Mouse (Mus musculus) lung, postnatal 10 days (tissue): ENCODE results near the gene Lap3.

Experiments used
- DNase-seq: peaks from one replicate; pipeline ENCODE4 v3.0.0; 2021

Lap3 gene

GRCm38 (mm10) chr5:45496479-45496878 is 3.3 kb downstream of the Lap3 start:
- no peak for DNase-seq

- DNase-seq: no peak
Measured at GRCm38 (mm10) chr5:45496930-45497550, 3.9 kb downstream of the Lap3 start.

- DNase-seq: no peak
Measured at GRCm38 (mm10) chr5:45497564-45497963, 4.4 kb downstream of the Lap3 start.

DNA sequence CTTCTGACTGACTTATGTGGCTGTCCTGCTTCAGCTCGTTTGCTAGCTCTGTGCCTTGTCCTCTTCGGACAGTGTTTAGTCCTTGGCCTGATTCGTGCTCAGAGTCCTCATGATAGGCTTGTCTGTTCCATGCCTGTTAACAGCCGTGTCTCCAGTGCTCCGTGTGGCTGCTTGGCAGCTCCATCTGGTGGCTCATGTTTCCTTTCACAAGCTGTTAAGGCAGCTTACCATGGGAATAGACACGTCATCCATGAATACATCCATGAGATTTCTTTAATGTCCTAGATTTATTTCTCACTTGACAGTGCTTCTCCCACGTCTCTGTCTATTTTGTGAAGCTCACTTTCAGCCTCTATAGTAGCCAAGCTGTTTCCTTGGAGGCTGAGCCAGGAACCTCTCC is 16.9 kb downstream of the Lap3 start:
- DNase-seq: no peak

DNA sequence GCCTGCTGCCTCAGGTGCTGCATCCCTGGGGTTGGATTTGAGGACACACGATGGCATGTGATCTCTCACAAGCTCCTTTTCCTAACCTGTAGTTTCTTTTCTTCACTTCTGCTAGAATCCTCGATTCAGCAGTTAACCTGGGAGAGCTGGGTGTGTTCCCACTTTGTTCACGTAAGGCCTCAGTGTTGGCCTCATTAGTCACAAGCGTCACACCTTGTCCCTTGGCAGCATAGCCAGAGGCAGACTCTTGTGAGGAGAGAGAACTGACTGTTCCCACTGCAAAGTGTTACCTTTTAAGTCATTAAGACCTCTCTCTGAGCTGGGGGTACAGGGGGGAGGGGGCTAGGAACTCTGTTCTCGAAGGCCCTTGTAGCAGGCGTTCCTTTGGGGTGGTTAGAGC is 19.7 kb downstream of the Lap3 start:
- DNase-seq: no peak

DNA sequence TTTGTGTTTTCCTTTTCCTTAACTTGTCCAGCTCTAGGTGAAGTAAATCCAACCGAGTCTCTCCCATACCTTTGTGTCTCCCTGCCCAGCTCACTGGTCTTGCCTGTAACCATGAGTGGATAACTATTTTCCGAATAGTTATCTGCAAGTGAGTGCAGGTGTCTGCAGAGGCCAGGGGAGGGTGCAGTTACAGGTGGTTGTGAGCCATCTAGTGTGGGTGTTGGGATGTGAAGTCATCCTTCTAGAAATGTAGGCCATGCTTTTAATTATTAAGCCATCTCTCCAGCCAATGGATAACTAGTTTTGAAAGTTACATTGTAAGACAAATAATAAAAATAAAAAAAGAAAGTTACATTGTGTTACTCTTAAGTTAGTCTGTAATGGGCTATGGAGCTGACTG is 20.3 kb downstream of the Lap3 start:
- no peak for DNase-seq

DNA sequence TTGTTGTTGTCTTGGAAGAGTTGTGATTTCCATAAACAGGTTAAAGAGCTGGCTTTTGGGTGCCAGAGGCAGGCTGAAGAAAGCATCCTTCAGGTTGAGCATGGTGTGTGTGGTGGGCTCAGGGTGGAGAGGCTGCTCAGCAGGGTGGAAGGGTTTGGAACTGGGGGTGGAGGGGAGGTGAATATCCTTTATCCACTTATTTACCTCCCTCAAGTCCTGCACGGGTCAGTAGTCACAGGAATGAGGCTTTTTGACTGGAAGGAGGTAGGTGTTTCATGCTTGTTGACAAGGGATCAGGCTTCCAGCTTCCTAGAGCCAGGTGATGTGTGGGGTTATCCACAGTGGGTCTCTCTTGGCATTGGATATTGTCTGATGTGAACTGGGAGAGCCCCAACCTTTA is 21.4 kb downstream of the Lap3 start:
- no peak for DNase-seq

GRCm38 (mm10) chr5:45515151-45515743 is 22.1 kb downstream of the Lap3 start:
- DNase-seq: no peak

DNA sequence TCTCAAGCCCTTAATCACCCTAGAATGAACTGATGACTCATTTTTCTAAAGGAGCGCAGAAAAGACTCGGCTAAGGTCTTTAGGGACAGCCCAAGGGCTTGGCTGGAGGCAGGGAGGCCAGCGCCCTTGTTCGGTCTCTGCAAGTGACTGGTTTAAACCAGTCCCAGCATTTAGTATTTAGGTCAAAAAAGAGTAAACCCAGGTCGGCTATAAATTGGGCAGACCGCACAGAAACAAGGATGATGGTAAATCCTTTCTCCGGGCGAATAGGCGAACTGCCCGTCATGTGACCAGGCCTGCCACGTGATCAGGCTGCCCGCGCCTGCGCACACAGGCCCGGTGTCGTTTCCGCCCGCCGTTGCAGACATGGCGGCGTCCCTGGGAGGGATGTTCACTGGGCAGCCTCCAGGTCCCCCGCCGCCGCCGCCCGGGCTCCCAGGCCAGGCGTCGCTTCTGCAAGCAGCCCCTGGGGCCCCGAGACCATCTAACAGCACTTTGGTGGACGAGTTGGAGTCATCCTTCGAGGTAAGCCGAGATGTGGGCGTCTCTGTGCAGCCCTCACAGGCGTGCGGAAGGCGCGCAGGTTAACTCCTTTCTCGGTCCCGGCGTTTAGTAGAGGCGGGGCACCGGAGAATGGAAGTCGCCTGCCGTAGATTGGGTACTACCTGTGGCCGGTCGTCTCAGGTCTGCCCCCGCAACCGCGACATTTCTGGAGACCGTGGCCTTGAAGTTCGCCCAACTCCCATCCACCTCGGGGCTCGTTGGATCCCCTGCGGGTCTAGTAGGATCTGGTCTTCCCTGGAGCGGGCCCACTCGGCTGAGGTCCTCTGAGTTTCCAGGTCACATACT is 27.0 kb downstream of the Lap3 start, which contains the start of gene Med28:
Gene Med28, plus strand, starts transcription at position 270 of the 849 bp plus-strand sequence.
- DNase-seq: peak; percentile 96

- DNase-seq: no peak
Measured at GRCm38 (mm10) chr5:45520809-45521110, 27.6 kb downstream of the Lap3 start.

DNA sequence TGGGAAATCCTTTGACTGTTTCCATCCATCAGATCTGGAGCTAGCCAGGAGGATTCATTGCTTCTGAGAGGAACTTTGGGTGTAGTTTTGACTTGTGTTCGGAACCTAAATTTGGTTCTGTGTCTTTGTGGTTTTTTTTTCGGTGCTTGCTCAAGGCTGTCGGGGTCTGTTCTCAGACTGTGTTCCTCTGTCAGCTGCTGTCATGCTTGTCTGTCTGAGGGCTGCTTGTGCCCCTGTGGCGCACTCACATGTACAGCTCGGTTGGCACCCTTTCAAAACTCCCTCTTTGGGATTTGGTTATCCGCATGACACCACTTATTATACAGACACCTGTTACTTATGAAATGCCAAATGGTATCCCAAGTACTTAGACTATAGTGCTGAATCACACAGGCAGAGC is 28.4 kb downstream of the Lap3 start:
- no peak for DNase-seq

DNA sequence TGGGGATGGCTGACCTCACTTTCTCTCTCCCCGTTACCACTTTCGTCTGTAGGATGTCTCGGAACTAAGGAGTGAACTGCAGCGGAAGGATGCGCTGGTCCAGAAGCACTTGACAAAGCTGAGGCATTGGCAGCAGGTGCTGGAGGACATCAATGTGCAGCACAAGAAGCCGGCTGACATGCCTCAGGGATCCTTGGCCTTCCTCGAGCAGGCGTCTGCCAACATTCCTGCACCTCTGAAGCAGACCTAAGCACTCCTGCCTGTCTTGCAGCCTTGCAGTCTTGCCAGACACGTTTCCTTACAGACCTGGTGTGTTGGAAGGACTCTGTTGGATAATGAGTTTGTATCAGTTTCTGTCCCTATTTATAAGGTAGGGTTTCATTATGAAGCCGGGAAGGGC is 31.9 kb downstream of the Lap3 start:
- DNase-seq: no peak

- no peak for DNase-seq
Measured at GRCm38 (mm10) chr5:45526338-45526737, 33.2 kb downstream of the Lap3 start.

GRCm38 (mm10) chr5:45529696-45530095 is 36.5 kb downstream of the Lap3 start:
- DNase-seq: peak; percentile 20

DNA sequence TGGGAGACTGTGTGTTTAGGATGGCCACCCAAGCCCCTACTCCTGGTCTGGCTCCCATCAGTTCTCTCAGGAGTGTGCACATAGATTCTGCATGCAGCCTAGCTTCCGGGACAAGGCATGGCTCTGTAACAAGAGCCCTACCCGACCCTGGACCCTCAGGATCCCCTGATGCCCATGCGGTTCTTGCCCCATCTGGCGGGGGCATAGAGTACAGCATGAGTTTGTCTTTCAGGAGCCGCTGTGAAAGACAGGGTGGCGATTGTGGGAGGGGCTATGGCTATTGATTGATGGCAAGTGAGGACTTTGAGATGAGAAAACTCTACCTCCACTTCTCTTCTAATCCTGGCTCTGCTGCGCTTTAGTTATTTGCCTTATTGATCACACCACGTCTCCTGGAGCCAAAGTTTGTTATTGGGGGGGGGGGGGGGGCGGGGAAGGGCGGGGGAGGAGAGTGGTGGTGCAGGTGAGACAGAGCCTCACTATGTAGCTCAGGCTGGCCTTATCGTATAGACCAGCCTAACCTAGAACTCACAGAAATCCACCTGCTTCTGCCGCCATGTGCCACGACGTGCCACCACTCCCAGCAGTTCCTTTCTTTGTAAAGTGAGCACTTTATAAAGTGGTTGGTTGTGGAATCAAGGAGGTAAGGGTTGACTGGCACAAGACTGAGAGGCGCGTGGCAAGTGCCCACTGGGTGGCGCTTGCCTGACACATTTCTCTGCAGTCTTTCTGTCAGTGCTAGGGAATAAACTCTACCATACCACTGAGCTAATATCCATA is 41.3 kb downstream of the Lap3 start:
- peak; percentile 79 for DNase-seq

- no peak for DNase-seq
Measured at GRCm38 (mm10) chr5:45535177-45535576, 42.0 kb downstream of the Lap3 start.

DNA sequence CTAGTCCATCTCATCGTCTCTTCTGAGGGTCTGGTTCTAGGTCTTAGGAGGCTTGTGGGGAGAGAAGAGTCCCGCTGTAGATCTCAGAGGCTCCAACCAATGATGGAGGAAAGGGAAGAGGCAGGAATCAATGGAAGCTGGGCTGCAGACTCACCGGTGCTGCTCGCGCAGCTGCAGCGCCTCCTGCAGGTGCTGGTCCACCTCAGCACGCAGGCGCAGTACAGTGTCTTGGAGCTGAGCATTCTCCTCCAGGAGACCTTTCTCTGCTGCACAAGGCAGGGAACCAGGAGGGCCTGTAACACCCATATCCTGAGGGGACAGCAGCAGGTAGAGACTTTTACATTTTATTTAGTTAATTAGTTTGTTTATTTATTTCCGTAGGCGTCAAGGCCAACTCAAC is 46.3 kb downstream of the Lap3 start:
- DNase-seq: no peak

GRCm38 (mm10) chr5:45543374-45543773 is 50.2 kb downstream of the Lap3 start:
- DNase-seq: no peak

DNA sequence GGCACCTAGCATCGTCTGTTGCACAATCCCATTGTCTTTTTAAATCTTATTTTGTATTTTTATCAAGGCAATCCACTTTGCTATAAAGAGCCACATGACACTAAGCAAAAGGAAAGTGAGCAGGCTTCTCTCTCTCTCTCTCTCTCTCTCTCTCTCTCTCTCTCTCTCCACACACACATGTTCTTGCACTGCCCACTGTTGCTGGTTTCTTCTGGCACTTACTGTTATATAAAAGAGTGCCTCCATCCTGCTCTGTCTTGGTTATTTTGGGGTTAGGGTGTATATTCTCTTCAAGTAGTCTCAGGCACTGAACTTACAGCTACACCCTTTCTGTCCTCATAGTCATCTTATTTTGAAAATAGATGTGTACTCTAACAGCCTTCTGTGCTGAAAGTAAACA is 56.4 kb downstream of the Lap3 start:
- no peak for DNase-seq
